Mouse (Mus musculus): ENCODE measurements at regions not wholly inside any gene's neighbourhood (a gene's known extent, or its start where the extent isn't known, plus 50 kb on each side); places are given as distances from the start of the nearest gene placed in this dataset.

GRCm38 (mm10) chr7:40097094-40097493 is 579.5 kb downstream of the Zfp619 start:
- TF ChIP-seq POLR2A (IDR thresholded peaks at IDR 0.05; ENCODE audit: borderline replicate concordance, extremely low read depth, low read depth, low read length) (no peak), CTCF (IDR thresholded peaks at IDR 0.05; ENCODE audit: insufficient read depth, low read length) (no peak)
